Mouse (Mus musculus): ENCODE measurements around the gene Rrp15. TPM values are rescaled to one million over a fixed set of nuclear protein-coding genes. Genes with fewer than 3 reads are reported as not detected.

Gene Rrp15
- polyA plus RNA-seq, 1 experiment from 2014 or later = 62.7 TPM

Other genes with a start within 250 kb of the Rrp15 start
- gene Tgfb2, start 43.4 kb downstream of the Rrp15 start, polyA plus RNA-seq (2015; fragmentation: Nextera tagmentation; extraction: Ambion mirVana) = 86.3 TPM in 2 replicates
- 0.07 TPM in 1 of 2 replicates, not detected in the other for gene D1Pas1, start 218.1 kb upstream of the Rrp15 start, polyA plus RNA-seq (2015; fragmentation: Nextera tagmentation; extraction: Ambion mirVana)

All from embryonic facial prominence, embryonic 15.5 days (tissue).